Mouse (Mus musculus): Measurements from ENCODE around the gene Fdxacb1.

DNA sequence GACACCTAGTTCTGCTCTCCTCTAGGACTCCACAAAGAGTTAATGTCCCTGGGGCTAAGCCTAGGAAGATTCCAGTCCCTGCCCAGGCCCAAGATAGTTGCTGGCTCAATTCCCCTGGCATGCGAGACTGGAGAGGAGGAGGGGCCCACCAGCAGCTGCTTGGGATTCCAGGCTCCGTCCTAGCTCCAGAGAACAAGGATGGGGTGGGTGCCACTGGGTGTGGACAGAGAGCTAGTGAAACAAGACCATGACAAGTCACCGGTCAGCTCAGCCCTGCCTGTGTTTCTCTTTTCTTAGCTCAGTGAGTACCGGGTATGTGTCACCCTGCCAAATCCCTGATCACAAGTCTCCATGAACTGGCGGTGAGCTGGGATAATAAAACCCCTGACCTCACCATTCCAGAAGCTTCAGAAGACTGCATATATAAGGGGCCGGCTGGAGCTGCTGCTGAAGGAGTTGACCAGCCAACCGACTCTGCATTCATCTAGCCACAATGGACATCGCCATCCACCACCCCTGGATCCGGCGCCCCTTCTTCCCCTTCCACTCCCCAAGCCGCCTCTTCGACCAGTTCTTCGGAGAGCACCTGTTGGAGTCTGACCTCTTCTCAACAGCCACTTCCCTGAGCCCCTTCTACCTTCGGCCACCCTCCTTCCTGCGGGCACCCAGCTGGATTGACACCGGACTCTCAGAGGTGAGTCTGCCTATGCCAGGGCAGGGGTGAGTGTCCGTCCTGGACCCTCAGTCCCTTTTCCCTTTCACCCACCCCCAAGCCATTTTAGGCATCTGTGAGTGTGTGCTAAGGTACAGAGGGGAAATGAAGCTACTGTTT lies 15.0 kb upstream of the Fdxacb1 start:
- TF ChIP-seq CTCF (IDR thresholded peaks at IDR 0.05; ENCODE audit: low read depth) (no peak), EP300 (IDR thresholded peaks at IDR 0.05; ENCODE audit: low read depth) (no peak)

Measured in liver, embryonic 14.5 days (tissue).